Mouse (Mus musculus): ENCODE data around the gene Cpne2. TPM values are rescaled to one million over a fixed set of nuclear protein-coding genes. Genes with fewer than 3 reads are reported as not detected.

Cpne2 gene
- polyA plus RNA-seq, 2 experiments = 2.6 to 2.7 TPM

GRCm38 (mm10) chr8:94540889-94541795 lies 8.4 kb downstream of the Cpne2 start:
- Histone ChIP-seq H3K9ac (replicated peaks) (no peak overlapping the region), H3K4me1 (replicated peaks; ENCODE audit: control insufficient read depth in 2 of 2, insufficient read depth in 2 of 2, low read length in 1 of 2) (no peaks in the 10 kb centered on the region), H3K27ac (no peak overlapping the region), H3K27me3 (ENCODE audit: control insufficient read depth, insufficient read depth, low read length) (no peaks in the 10 kb centered on the region), H3K9me3 (ENCODE audit: control insufficient read depth, low read length) (no peaks in the 10 kb centered on the region), H3K4me3 (ENCODE audit: insufficient read depth in 1 of 2, low read depth in 2 of 2, low read length in 2 of 2) (no peak overlapping the region), H3K4me2 (ENCODE audit: low read depth) (no peak overlapping the region), H3K36me3 (replicated peaks; ENCODE audit: control insufficient read depth, insufficient read depth, low read depth) (no peaks in the 10 kb centered on the region)
- ATAC-seq (ENCODE audit: insufficient read depth) = no peak
- TF ChIP-seq EP300 (IDR thresholded peaks at IDR 0.05; ENCODE audit: low read depth) (no peak), CTCF (IDR thresholded peaks at IDR 0.05; ENCODE audit: low read depth) (no peak)
- WGBS (ENCODE audit: insufficient replicate concordance) = 48% methylated on average over 18 of the region's 18 CpGs
- DNase-seq (ENCODE audit: low read depth in 3 of 3, low spot score in 3 of 3) = no peak

- Histone ChIP-seq H3K4me2 (ENCODE audit: low read depth) (no peak overlapping the region), H3K9ac (replicated peaks) (no peak overlapping the region), H3K9me3 (ENCODE audit: control insufficient read depth, low read length) (no peaks in the 10 kb centered on the region), H3K4me1 (replicated peaks; ENCODE audit: control insufficient read depth in 2 of 2, insufficient read depth in 2 of 2, low read length in 1 of 2) (no peaks in the 10 kb centered on the region), H3K4me3 (ENCODE audit: insufficient read depth in 1 of 2, low read depth in 2 of 2, low read length in 2 of 2) (no peak overlapping the region), H3K36me3 (replicated peaks; ENCODE audit: control insufficient read depth, insufficient read depth, low read depth) (no peaks in the 10 kb centered on the region), H3K27me3 (ENCODE audit: control insufficient read depth, insufficient read depth, low read length) (no peaks in the 10 kb centered on the region), H3K27ac (no peak overlapping the region)
- ATAC-seq (ENCODE audit: insufficient read depth) = no peak
- no peak for DNase-seq (ENCODE audit: low read depth in 3 of 3, low spot score in 3 of 3)
- WGBS (ENCODE audit: insufficient replicate concordance) = 55% methylated on average over 8 of the region's 8 CpGs
- TF ChIP-seq EP300 (IDR thresholded peaks at IDR 0.05; ENCODE audit: low read depth) (no peak), CTCF (IDR thresholded peaks at IDR 0.05; ENCODE audit: low read depth) (no peak)
These were observed 11.2 kb downstream of the Cpne2 start for GRCm38 (mm10) chr8:94543981-94544380.

- Histone ChIP-seq H3K36me3 (replicated peaks; ENCODE audit: control insufficient read depth, insufficient read depth, low read depth) (no peaks in the 10 kb centered on the region), H3K27ac (no peak overlapping the region), H3K9me3 (ENCODE audit: control insufficient read depth, low read length) (no peaks in the 10 kb centered on the region), H3K27me3 (ENCODE audit: control insufficient read depth, insufficient read depth, low read length) (no peaks in the 10 kb centered on the region), H3K9ac (replicated peaks) (no peak overlapping the region), H3K4me2 (ENCODE audit: low read depth) (no peak overlapping the region), H3K4me3 (ENCODE audit: insufficient read depth in 1 of 2, low read depth in 2 of 2, low read length in 2 of 2) (no peak overlapping the region), H3K4me1 (replicated peaks; ENCODE audit: control insufficient read depth in 2 of 2, insufficient read depth in 2 of 2, low read length in 1 of 2) (no peaks in the 10 kb centered on the region)
- TF ChIP-seq EP300 (IDR thresholded peaks at IDR 0.05; ENCODE audit: low read depth) (no peak), CTCF (IDR thresholded peaks at IDR 0.05; ENCODE audit: low read depth) (no peak)
- no peak for ATAC-seq (ENCODE audit: insufficient read depth)
- 58% methylated on average over 5 of the region's 5 CpGs for WGBS (ENCODE audit: insufficient replicate concordance)
- DNase-seq (ENCODE audit: low read depth in 3 of 3, low spot score in 3 of 3) = no peak
These were observed 16.3 kb downstream of the Cpne2 start for GRCm38 (mm10) chr8:94549041-94549440.

GRCm38 (mm10) chr8:94549482-94549881 lies 16.7 kb downstream of the Cpne2 start:
- Histone ChIP-seq H3K27ac (no peak overlapping the region), H3K4me2 (ENCODE audit: low read depth) (no peak overlapping the region), H3K27me3 (ENCODE audit: control insufficient read depth, insufficient read depth, low read length) (no peaks in the 10 kb centered on the region), H3K4me1 (replicated peaks; ENCODE audit: control insufficient read depth in 2 of 2, insufficient read depth in 2 of 2, low read length in 1 of 2) (no peaks in the 10 kb centered on the region), H3K9ac (replicated peaks) (no peak overlapping the region), H3K9me3 (ENCODE audit: control insufficient read depth, low read length) (no peaks in the 10 kb centered on the region), H3K4me3 (ENCODE audit: insufficient read depth in 1 of 2, low read depth in 2 of 2, low read length in 2 of 2) (no peak overlapping the region), H3K36me3 (replicated peaks; ENCODE audit: control insufficient read depth, insufficient read depth, low read depth) (no peaks in the 10 kb centered on the region)
- DNase-seq (ENCODE audit: low read depth in 3 of 3, low spot score in 3 of 3) (no peak), ATAC-seq (ENCODE audit: insufficient read depth) (no peak)
- TF ChIP-seq CTCF (IDR thresholded peaks at IDR 0.05; ENCODE audit: low read depth) (no peak), EP300 (IDR thresholded peaks at IDR 0.05; ENCODE audit: low read depth) (no peak)
- WGBS (ENCODE audit: insufficient replicate concordance) = 20% methylated on average over 5 of the region's 5 CpGs

- no peak for DNase-seq (ENCODE audit: low read depth in 3 of 3, low spot score in 3 of 3)
- Histone ChIP-seq H3K9me3 (ENCODE audit: control insufficient read depth, low read length) (no peaks in the 10 kb centered on the region), H3K27me3 (ENCODE audit: control insufficient read depth, insufficient read depth, low read length) (no peaks in the 10 kb centered on the region), H3K4me2 (ENCODE audit: low read depth) (no peak overlapping the region), H3K4me1 (replicated peaks; ENCODE audit: control insufficient read depth in 2 of 2, insufficient read depth in 2 of 2, low read length in 1 of 2) (no peaks in the 10 kb centered on the region), H3K27ac (no peak overlapping the region), H3K36me3 (replicated peaks; ENCODE audit: control insufficient read depth, insufficient read depth, low read depth) (no peaks in the 10 kb centered on the region), H3K4me3 (ENCODE audit: insufficient read depth in 1 of 2, low read depth in 2 of 2, low read length in 2 of 2) (no peak overlapping the region), H3K9ac (replicated peaks) (no peak overlapping the region)
- ATAC-seq (ENCODE audit: insufficient read depth) = no peak
- 64% methylated on average over 5 of the region's 5 CpGs for WGBS (ENCODE audit: insufficient replicate concordance)
- TF ChIP-seq EP300 (IDR thresholded peaks at IDR 0.05; ENCODE audit: low read depth) (no peak), CTCF (IDR thresholded peaks at IDR 0.05; ENCODE audit: low read depth) (no peak)
These were observed 17.2 kb downstream of the Cpne2 start for GRCm38 (mm10) chr8:94549998-94550397.

Data from liver, embryonic 14.5 days (tissue).